Mouse (Mus musculus) embryonic facial prominence, embryonic 13.5 days (tissue): Measurements from ENCODE around the gene Yif1b. TPM values are rescaled to one million over a fixed set of nuclear protein-coding genes. Genes with fewer than 3 reads are reported as not detected.

ENCODE experiments used
- ATAC-seq: fragments of 200-750 bp; cut with Nextera tagmentation; 2 replicates; pipeline ENCODE4 v1.8.0; 2017; ENCODE audit warnings: low read depth; ENCODE audit not compliant: insufficient number of reproducible peaks, insufficient read depth, low FRiP score, low TSS enrichment
- H3K27ac ChIP-seq: fragments of 300-500 bp; sonication (generic); 2 replicates; pipeline ENCODE4 v1.5.1; 2015; ENCODE audit warnings: moderate library complexity, mild to moderate bottlenecking, inconsistent platforms
- H3K27me3 ChIP-seq: fragments of 300-500 bp; sonication (generic); 2 replicates; pipeline ENCODE4 v1.6.1; 2015; ENCODE audit warnings: mild to moderate bottlenecking, inconsistent platforms
- H3K36me3 ChIP-seq: fragments of 300-500 bp; sonication (generic); 2 replicates; pipeline ENCODE4 v1.6.1; 2015; ENCODE audit warnings: mild to moderate bottlenecking, inconsistent platforms
- H3K4me1 ChIP-seq: fragments of 300-500 bp; sonication (generic); 2 replicates; pipeline ENCODE4 v1.6.1; 2015; ENCODE audit warnings: inconsistent platforms
- H3K4me2 ChIP-seq: fragments of 300-500 bp; sonication (generic); 2 replicates; pipeline ENCODE4 v1.6.1; 2015; ENCODE audit warnings: moderate library complexity, mild to moderate bottlenecking, inconsistent platforms
- H3K4me3 ChIP-seq: fragments of 300-500 bp; sonication (generic); 2 replicates; pipeline ENCODE4 v1.5.1; 2015; ENCODE audit warnings: mild to moderate bottlenecking, inconsistent platforms
- H3K9ac ChIP-seq: fragments of 300-500 bp; sonication (generic); 2 replicates; pipeline ENCODE4 v1.6.1; 2015; ENCODE audit warnings: mild to moderate bottlenecking, inconsistent platforms
- H3K9me3 ChIP-seq: fragments of 300-500 bp; sonication (generic); 2 replicates; pipeline ENCODE4 v1.6.1; 2016; ENCODE audit warnings: inconsistent platforms
- WGBS: fragments of 180-500 bp; shearing (Covaris S2); methylation state at CpG from one replicate; pipeline ENCODE4 v1.1.7; 2015; ENCODE audit warnings: mixed read lengths; 5-methylcytosine and 5-hydroxymethylcytosine counted together
- polyA plus RNA-seq: library from polyadenylated mRNA; unstranded; fragments of >200 nt; fragmentation: Nextera tagmentation; extraction: Ambion mirVana; gene quantifications from 2 replicates; pipeline ENCODE4 v1.2.1, GENCODE M21; 2015

Gene Yif1b
- polyA plus RNA-seq, 1 experiment from 2014 or later = 110 TPM

DNA sequence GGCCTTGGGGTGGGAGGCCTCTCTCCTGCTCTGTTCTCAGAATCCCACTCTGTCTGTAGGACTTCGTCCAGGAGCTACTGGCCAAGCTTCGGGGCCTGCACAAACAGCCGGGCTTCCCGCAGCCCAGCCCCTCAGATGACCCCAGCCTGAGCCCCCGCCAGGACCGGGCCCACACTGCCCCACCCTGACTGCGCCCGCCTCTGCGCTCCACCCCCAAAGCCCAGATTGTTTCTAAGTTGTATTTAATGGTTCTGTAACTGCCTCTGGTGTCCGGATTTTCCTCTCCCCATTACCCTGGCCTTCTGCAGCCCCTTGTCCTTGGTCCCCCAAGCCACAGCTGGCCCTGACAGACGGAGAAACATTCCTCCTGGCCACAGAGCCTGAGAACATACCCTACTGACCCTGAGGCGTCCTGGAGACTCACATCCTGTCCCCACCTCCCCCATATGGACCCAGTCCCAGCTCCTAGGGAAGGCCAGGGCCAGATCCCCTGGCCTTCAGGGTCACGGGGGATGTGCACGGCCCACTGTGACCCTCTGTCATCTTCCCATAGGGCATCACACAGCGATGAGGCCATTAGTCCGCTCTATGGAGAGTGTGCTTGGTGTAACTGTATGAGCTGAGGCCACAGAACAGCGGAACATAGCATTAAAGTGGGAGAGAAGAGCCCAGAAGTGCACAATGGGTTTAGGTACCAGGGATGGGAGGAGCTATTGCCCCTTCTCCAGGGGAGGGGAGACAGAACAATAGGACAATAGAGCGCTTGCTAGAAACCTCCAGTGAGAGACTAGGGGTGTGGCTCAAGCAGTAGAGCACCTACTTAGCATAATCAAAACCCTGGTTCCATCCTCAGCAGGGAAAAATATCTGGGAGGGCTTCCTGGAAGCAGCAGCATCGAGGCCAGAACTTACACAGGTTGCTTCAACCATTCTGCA is 55.3 kb downstream of the Yif1b start:
- ATAC-seq = no peak
- H3K9ac ChIP-seq = 0 out of 2 replicates have a peak overlapping the region, but pooled peaks have one; percentile 12
- H3K27ac ChIP-seq = peak overlapping the region; percentile 22; the same call in 1 of the 2 replicates
- WGBS = 37% methylated on average over 19 of the region's 19 CpGs
- no peaks in the 10 kb centered on the region for H3K27me3 ChIP-seq
- peaks cover 50% of the 10 kb centered on the region for H3K4me1 ChIP-seq
- H3K4me3 ChIP-seq = no peak overlapping the region
- no peak overlapping the region; the same call in 1 of the 2 replicates for H3K4me2 ChIP-seq
- no peaks in the 10 kb centered on the region for H3K9me3 ChIP-seq
- no peaks in the 10 kb centered on the region for H3K36me3 ChIP-seq

DNA sequence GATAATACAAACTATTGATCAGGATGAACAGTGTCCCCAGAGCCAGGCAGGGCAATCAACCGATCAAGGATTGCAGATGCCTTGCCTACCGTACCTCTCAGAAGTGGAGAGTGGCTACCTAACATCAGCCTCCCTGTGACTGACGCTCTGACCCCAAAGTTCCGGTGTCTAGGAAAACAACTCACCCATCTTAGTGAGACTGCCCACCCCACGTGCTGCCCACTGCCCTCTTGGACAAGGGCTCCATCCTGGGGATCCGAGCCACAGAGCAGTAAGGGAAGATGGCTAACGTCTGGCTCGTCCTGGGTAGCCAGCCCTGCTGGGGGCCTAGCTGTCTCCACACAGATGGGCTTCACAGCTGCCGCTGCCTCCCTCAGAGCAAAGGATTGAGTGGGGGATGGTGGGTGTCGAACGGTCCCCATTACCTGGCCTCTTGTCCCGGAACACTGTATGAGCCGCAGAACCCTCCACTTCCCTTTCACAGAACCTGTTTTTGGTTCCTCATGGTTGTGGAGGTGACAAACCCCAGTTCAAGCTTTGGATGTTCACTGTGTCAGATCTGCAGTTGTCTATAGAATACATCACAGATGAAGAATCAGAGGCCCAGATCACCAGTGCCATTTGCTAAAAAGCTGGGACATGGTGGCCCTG is 56.1 kb downstream of the Yif1b start:
- Histone ChIP-seq H3K4me1 (peaks cover 43% of the 10 kb centered on the region), H3K4me2 (no peak overlapping the region), H3K9me3 (no peaks in the 10 kb centered on the region), H3K4me3 (no peak overlapping the region), H3K27ac (no peak overlapping the region), H3K9ac (no peak overlapping the region), H3K36me3 (no peaks in the 10 kb centered on the region), H3K27me3 (no peaks in the 10 kb centered on the region)
- no peak for ATAC-seq
- WGBS = 68% methylated on average over 13 of the region's 13 CpGs

- Histone ChIP-seq H3K27ac (no peak overlapping the region), H3K27me3 (no peaks in the 10 kb centered on the region), H3K9ac (no peak overlapping the region), H3K4me1 (peaks cover 25% of the 10 kb centered on the region), H3K36me3 (no peaks in the 10 kb centered on the region), H3K9me3 (no peaks in the 10 kb centered on the region), H3K4me2 (no peak overlapping the region), H3K4me3 (no peak overlapping the region)
- 83% methylated on average over 24 of the region's 24 CpGs for WGBS
- ATAC-seq = no peak
Observed at GRCm38 (mm10) chr7:29295861-29296647, 57.9 kb downstream of the Yif1b start.

DNA sequence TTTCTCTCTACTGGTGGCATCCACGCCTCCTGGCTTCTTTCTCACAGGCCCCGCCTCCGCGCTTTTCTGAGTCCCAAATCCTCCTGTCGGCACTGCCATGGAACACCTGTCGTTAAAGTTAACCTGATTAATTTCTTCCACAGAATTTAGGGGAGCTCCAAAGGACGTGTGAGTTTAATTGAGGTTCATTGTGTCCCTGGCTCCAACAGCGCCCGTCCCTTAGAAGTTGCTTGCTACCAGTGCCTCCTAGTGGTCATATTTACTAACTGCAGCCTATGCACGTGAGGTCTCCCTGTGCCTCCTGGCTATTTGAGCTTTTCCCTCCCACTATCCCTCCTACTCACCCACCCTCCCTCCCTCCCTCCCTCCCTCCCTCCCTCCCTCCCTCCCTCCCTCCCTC is 58.9 kb downstream of the Yif1b start:
- Histone ChIP-seq H3K4me3 (no peak overlapping the region), H3K9me3 (no peaks in the 10 kb centered on the region), H3K9ac (no peak overlapping the region), H3K4me1 (peaks cover 17% of the 10 kb centered on the region), H3K36me3 (no peaks in the 10 kb centered on the region), H3K27me3 (no peaks in the 10 kb centered on the region), H3K27ac (no peak overlapping the region), H3K4me2 (no peak overlapping the region)
- ATAC-seq = no peak
- WGBS = 12% methylated on average over 10 of the region's 10 CpGs

Other genes starting within 250 kb of the Yif1b start
- gene Ryr1, start 113.2 kb upstream of the Yif1b start, polyA plus RNA-seq = 2.3 and 3.3 TPM in 2 replicates
- 1.3 and 1.8 TPM in 2 replicates for gene Rasgrp4, start 103.5 kb upstream of the Yif1b start, polyA plus RNA-seq
- 16.0 and 17.6 TPM in 2 replicates for gene Fam98c, start 82.1 kb upstream of the Yif1b start, polyA plus RNA-seq
- gene Ggn, start 68.1 kb upstream of the Yif1b start, polyA plus RNA-seq = 0.51 and 1.3 TPM in 2 replicates
- 4.5 and 4.9 TPM in 2 replicates for gene Spred3, start 67.9 kb upstream of the Yif1b start, polyA plus RNA-seq
- gene Psmd8, start 57.6 kb upstream of the Yif1b start, polyA plus RNA-seq = 252 and 273 TPM in 2 replicates
- gene Catsperg1, start 24.3 kb upstream of the Yif1b start, polyA plus RNA-seq = 0.72 and 0.74 TPM in 2 replicates
- gene Kcnk6, start 5.8 kb upstream of the Yif1b start, polyA plus RNA-seq = 1.4 and 1.8 TPM in 2 replicates
- gene 2200002D01Rik, start 10.1 kb downstream of the Yif1b start, polyA plus RNA-seq = 2.2 and 4.4 TPM in 2 replicates
- 118 and 127 TPM in 2 replicates for gene Spint2, start 43.6 kb downstream of the Yif1b start, polyA plus RNA-seq
- gene Ppp1r14a, start 51.0 kb downstream of the Yif1b start, polyA plus RNA-seq = 10.1 and 10.5 TPM in 2 replicates
- gene Dpf1, start 65.6 kb downstream of the Yif1b start, polyA plus RNA-seq = 28.4 and 29.9 TPM in 2 replicates